Mouse (Mus musculus) lung, postnatal 14 days (tissue): Measurements from ENCODE around the gene Spred2.

Source experiments
- DNase-seq: peaks from one replicate; pipeline ENCODE4 v3.0.0; 2021

The Spred2 gene

GRCm38 (mm10) chr11:19925976-19926842, 2.0 kb downstream of the Spred2 start:
- peak; percentile 38 for DNase-seq

GRCm38 (mm10) chr11:19926843-19927120, 2.6 kb downstream of the Spred2 start:
- DNase-seq = no peak

DNA sequence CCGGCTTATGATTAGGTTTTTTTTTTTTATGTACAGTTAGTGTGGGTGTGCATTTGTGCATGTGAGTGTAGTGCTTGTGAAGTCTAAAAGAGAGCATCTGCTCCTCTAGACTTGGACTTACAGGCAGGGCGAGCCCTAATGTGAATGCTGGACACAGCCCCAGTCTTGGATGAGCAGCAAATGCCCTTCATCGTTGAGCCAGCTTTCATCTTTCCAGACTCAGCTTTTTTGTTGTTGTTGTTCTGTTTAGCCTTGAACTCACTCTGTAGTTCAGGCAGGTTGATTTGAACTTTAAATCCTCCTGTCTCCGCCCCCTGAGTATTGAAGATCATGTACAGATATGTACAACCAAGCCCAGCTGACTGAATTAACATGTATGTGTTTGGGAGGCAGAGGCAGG, 4.5 kb downstream of the Spred2 start:
- DNase-seq = no peak

GRCm38 (mm10) chr11:19929087-19929865, 5.1 kb downstream of the Spred2 start:
- no peak for DNase-seq

- no peak for DNase-seq
Measured at GRCm38 (mm10) chr11:19931569-19932230, 7.5 kb downstream of the Spred2 start.

DNA sequence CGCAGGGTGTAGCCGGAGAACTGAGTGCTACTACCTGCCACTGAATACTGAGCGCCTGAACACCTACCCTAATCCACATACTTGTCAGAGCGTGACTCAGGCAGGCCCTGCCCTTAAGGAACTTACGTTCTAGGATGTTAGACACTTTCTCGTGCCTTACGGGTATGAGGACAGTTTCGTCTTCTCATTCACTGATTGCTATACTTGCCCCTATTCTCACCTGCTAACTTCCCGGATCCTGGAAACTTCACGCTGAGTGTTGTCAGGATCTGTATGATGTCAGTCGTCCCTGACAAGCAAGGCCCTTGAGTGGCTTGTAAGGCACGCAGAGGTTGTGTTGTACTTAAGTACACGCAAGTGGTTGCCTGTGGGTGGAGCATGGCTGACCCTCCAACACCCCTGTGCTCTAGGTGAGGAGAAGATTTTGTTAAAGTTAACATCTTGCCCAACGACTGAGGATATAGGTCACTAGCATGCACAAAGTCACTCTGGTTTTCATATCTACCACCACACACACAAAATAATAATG, 8.9 kb downstream of the Spred2 start:
- DNase-seq = no peak

DNA sequence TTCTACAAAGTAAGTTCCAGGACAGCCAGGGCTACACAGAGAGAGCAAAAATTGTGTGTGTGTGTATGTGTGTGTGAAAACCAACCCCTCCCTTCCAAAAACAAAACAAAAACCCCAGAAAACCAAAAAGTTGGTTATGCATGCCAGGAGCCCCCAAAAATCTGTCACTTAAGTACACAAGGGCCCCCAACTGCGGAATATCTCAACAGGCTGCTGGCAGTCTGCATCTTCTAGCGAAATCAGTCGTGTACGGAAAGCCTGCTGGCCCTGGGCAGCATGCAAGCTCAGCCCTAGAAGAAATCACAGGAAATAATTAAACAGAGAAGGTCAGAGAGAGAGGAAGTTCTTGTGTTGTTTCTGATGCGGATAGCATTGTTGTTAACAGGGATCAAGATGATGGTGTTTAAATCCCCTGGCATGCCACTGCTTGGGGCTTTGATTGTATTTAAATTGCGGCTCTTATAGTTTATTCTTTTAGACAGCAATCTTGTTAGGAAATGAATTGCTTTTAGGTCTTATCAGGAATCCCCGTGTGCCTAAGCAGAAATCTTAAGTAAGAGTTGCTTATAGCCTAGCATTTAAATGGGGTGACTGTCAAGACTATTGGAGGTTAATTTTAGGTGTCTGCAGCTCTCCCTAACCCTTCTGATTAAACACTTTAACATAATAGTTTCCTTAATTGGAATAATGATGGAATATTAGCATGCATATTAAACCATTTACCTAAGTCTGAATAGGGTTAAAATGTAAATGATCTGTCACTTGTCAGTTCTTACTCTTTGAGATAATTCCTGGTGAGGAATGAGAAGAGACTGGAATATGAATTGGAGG, 11.6 kb downstream of the Spred2 start:
- no peak for DNase-seq

DNA sequence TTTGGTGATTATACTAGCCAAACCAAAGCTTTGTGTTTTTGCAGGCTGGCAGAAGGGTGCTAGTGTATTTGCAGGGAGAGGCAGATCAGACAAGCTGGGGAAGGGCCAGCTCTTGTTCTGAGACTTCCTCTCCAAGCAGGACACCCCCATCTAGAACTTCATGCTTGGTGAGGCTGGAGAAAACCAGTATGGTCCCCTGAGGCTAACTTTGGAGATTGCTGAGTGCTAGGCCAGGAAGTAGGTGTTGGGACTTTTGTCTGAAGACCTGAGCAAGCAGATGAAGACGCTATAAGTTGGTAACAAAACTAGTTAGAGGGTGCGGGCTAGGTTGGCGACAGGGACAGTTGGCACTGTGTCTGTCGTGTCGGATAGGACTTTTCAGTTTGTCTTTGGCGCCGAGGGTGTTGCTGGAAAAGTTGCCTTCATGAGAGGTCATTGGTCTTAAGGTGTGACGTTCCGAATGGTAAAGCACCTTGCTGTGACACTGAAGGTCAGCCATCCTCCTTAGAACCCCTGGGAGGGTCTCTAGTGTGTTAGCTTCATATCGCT, 14.4 kb downstream of the Spred2 start:
- DNase-seq = no peak

- no peak for DNase-seq
Measured at GRCm38 (mm10) chr11:19939305-19939730, 15.1 kb downstream of the Spred2 start.

DNA sequence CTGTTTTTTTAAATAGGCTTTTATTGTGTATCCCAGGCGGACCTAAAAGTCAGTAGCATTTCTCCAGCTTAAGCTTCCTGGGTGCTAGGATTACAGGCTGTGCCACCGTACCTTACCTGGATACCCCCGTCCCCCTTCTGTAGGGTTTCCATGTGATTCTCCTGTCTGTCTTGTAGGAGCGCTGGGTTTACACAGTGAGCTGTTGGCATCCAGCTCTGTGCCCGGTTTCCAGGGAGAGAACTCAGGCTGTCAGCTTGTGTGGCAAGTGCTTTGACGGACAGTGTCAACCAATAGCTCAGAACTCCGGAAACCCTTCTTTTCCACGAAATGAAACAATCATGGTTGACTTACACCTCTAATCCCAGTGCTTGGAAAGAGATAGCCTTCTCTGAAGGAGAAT, 15.7 kb downstream of the Spred2 start:
- DNase-seq = no peak

DNA sequence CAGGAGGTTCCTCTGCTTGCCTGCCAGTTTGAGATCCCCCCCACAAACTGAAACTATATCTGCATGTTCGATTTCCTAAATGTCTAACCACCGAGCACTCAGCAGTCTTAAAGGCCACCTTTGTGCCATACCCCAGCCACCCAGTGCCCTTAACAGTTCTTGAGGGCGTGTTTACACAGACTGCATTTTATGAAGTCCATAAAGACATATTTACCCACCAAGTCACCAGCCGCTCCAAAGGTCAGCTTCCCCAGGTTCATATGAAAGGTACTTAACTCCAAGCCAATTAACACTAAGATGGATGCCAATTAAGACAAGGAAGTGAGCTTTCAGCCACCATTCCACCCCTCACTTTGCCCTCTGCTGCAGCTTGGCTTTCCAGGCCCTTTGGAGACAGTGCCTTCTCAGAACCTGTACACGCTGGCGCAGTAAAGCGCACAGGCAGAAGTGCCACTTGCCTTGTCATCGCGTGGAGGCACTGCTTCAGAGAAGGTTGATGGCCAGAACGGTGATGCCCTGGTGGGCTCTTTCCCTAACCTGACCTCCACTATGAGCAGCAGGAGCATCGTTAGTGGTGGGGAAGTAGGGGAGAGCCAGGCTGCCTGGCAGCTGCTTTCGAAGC, 17.1 kb downstream of the Spred2 start:
- DNase-seq = no peak

DNA sequence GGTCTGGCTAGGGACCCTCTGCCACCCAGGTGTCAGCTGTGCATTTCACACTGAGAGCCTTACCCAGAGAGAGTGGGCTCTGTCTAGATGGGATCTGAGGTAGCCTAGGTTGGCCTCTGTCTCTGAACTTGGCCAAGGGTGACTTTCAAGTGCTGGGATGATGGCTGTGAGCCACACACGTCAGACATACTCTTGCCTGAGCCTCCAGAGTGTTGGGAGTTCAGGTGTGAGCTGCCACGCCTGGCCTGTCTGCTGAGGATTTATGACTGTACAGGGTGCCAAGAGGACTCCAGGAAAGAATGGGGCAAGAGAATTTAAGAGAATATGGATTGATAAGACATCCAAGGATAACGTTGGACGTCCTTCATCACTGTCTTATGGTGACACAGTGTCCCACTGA, 17.8 kb downstream of the Spred2 start:
- no peak for DNase-seq

GRCm38 (mm10) chr11:19943753-19944152, 19.6 kb downstream of the Spred2 start:
- no peak for DNase-seq

DNA sequence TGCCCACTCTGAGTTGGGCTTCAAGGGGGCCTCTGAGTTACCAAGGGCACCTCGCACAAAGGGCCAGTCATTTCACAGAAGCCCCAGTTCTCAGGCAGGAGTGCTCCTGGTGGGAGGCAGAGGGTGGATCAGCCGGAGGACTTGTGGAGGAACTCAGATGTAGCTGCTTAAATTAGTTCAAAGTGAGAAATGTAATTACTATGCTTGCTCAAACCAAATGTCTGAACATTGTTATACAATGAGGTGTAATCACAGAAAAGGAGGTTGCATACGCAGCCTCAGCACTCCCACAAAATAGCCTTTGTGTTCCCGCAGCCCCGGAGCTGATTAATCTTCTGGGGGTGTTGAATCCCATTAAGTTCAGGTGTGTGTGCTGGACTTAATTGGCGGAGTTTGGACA, 20.5 kb downstream of the Spred2 start:
- no peak for DNase-seq

- DNase-seq = no peak
Measured at GRCm38 (mm10) chr11:19946721-19947120, 22.5 kb downstream of the Spred2 start.

DNA sequence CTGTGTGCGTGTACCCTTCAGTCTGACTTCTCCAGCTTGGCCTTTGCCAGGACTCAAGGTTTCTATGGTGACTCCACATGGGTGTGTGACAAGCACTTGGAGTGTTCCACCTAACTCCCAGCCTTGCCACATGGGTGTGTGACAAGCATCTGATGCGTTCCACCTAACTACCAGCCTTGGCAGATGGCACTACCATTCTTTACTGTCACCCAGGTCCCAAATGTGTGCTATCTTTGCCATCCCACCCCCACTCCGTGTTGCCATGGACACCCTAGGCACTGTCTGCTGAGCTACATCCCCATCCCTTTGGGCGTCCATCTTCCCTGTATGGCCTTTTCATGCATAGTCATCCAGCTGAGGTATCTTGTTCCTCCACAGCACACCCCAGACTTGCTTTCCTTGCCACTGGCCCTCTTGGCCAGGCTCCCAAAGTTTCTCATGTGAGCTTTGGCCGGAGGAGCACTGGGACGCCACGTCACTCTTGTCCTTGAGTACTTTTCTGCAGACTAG, 23.5 kb downstream of the Spred2 start:
- peak; percentile 30 for DNase-seq

DNA sequence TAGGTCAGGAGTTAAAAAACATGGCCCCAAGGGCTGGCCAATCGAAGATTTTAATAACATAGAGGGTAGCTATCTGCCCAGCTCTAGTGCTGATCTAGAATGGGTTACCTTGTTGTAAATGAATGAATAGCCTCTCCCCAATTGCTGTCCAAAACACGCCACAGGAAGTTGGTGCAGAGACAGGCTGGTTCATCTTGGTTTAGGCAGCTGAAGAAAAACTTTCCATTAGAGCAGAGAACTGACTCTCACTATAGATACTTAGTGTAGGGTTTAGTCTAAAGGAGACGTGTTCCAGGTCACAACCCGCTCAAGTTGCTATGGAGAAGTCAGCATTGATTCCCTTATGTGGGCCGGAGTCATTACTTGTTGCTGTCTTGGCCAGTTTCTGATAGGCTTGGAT, 25.6 kb downstream of the Spred2 start:
- no peak for DNase-seq

DNA sequence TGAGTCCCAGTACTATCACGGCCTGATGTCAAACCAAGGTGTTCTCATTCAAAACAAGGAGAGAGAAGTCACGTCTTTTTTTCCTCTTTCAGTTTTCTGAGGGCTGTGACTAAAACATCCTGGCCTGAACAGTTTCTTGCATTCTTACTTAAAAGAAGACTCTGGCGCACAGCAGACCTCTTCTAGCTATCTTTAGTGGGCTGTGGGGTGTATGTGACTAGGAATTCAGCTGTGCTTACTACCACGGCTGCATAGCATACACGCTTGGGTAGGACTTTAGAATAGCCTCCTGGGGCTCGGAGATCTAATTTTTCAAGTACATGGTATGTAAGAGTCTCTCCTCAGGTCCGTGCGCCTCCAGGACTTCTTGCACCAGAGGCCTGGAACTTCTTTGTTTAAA, 26.0 kb downstream of the Spred2 start:
- no peak for DNase-seq

DNA sequence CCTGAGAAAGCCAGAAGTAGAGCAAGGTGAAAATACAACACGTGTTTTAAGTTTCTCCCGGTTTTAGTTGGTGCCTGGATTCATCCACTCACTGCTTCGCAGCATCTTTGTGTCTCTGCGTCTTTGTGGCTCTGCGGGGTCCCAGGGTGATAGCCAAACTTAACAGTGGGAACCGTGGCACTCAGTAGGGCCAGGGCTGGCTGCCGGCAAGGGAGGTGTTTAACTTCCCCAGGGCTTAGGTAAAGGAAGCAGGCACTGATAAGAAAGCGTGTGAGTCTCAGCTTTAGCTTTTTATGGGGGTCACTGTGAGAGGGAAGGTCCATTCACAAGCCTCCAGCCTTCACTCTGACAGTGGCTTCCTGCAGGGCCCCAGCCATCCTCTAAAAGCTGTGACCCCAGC, 28.8 kb downstream of the Spred2 start:
- no peak for DNase-seq

GRCm38 (mm10) chr11:19953919-19954318, 29.7 kb downstream of the Spred2 start:
- DNase-seq = no peak

DNA sequence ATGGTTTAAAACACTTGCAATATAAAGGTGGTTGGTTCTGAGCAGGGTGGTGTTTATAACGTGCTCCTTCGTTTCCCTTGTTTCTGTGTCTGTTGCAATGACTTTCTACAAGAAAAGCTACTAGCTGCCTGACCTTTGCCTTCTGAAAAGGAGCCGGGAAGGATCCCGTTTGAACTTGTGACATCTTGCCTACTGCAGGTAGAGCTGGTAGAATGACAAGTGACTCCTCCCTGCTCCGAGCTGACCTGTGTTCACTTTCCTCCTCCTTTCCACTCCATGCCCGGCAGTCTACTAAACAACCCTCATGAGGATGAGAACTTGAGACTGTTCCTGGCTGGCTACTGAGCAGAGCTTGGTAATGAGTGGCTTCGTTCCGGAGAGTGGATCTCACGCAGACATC, 30.9 kb downstream of the Spred2 start:
- DNase-seq = no peak

- DNase-seq = no peak
Measured at GRCm38 (mm10) chr11:19955701-19956100, 31.5 kb downstream of the Spred2 start.
